Mouse (Mus musculus) left cerebral cortex, adult 8-10 months (tissue): ENCODE results near the gene Camta1. TPM values are rescaled to one million over a fixed set of nuclear protein-coding genes. Genes with fewer than 3 reads are reported as not detected.

Experiments used
- DNase-seq, 2 experiments: peaks; one replicate each; pipeline ENCODE4 v3.0.0; 2022; ENCODE audit warnings: low spot score in 2 of 2
- total RNA-seq, 4 experiments: library from RNA; stranded (reverse); gene quantifications; 2 replicates each; pipeline ENCODE4 v1.2.4; 2022

Gene Camta1
- total RNA-seq, 4 experiments from 2014 or later: 236 to 263 (median 255) TPM

GRCm38 (mm10) chr4:151860441-151861331, 990 bp downstream of the Camta1 start:
- DNase-seq: peak; percentile 13 to 16

GRCm38 (mm10) chr4:151859275-151859674, 2.4 kb downstream of the Camta1 start:
- DNase-seq: no peak

- no peak for DNase-seq
These were observed 7.7 kb downstream of the Camta1 start for GRCm38 (mm10) chr4:151853949-151854348.

GRCm38 (mm10) chr4:151851179-151851578, 10.5 kb downstream of the Camta1 start:
- DNase-seq: no peak

- DNase-seq: no peak
These were observed 19.1 kb downstream of the Camta1 start for GRCm38 (mm10) chr4:151842591-151842990.

- DNase-seq: no peak
These were observed 23.2 kb downstream of the Camta1 start for GRCm38 (mm10) chr4:151838518-151838917.

- DNase-seq: no peak
These were observed 25.8 kb downstream of the Camta1 start for GRCm38 (mm10) chr4:151835860-151836259.

- no peak for DNase-seq
These were observed 27.1 kb downstream of the Camta1 start for GRCm38 (mm10) chr4:151834536-151834935.

- DNase-seq: no peak
These were observed 27.7 kb downstream of the Camta1 start for GRCm38 (mm10) chr4:151833940-151834449.

- no peak for DNase-seq
These were observed 33.8 kb downstream of the Camta1 start for GRCm38 (mm10) chr4:151827840-151828239.

- DNase-seq: no peak
These were observed 34.3 kb downstream of the Camta1 start for GRCm38 (mm10) chr4:151827356-151827755.

- DNase-seq: no peak
These were observed 37.7 kb downstream of the Camta1 start for GRCm38 (mm10) chr4:151823963-151824362.

GRCm38 (mm10) chr4:151822986-151823385, 38.7 kb downstream of the Camta1 start:
- DNase-seq: no peak

GRCm38 (mm10) chr4:151817981-151818766, 43.5 kb downstream of the Camta1 start:
- no peak for DNase-seq

GRCm38 (mm10) chr4:151813711-151814110, 48.0 kb downstream of the Camta1 start:
- DNase-seq: no peak

- DNase-seq: no peak
These were observed 56.0 kb downstream of the Camta1 start for GRCm38 (mm10) chr4:151805685-151806084.

- DNase-seq: no peak
These were observed 56.6 kb downstream of the Camta1 start for GRCm38 (mm10) chr4:151805046-151805445.

- no peak for DNase-seq
These were observed 57.5 kb downstream of the Camta1 start for GRCm38 (mm10) chr4:151804208-151804607.

- DNase-seq: no peak
These were observed 63.0 kb downstream of the Camta1 start for GRCm38 (mm10) chr4:151798630-151799029.

GRCm38 (mm10) chr4:151793694-151794093, 68.0 kb downstream of the Camta1 start:
- no peak for DNase-seq

- no peak for DNase-seq
These were observed 74.5 kb downstream of the Camta1 start for GRCm38 (mm10) chr4:151786946-151787705.
